Mouse (Mus musculus): ENCODE data around the gene Ccdc117.
"Not testable (repeated sequence)": the region's sequence is repeated elsewhere in the genome, so short reads cannot be mapped to it uniquely, and the experiment has no call there.

Gene Ccdc117

DNA sequence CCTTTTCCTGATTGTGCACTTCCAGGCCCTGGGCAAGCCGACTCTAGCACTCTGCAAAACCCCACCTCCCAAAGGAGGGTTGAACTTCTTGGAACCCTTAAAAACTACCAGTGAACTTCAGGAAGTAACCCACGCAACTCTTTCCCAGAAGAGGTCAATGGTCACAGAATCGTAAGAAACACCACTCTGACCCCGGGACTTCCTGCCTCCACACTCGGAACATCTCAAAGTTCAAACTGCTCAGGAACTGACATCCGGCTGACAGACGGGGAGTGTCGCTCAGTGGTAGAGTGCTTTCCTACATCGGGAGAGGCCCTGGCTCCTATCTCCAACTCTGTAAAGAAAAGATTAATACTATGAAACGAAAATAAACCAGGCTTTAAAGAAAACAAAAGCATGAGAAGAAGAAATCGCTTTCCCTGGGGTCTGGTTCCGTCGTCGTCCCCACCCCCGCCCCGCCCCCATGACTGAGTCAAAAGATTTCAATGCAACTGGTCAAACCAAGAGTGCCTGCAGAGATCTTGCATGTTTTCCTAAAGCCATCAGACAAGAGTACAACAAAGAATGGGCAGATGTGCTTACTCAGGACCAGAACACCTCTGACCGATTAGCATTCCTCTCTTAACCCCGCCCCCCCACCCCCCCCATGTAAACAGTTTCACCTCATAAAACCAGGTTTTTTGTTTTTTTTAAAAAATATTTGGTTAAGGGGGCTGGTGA lies 36.0 kb downstream of the Ccdc117 start:
- DNase-seq = peak; percentile 61

DNA sequence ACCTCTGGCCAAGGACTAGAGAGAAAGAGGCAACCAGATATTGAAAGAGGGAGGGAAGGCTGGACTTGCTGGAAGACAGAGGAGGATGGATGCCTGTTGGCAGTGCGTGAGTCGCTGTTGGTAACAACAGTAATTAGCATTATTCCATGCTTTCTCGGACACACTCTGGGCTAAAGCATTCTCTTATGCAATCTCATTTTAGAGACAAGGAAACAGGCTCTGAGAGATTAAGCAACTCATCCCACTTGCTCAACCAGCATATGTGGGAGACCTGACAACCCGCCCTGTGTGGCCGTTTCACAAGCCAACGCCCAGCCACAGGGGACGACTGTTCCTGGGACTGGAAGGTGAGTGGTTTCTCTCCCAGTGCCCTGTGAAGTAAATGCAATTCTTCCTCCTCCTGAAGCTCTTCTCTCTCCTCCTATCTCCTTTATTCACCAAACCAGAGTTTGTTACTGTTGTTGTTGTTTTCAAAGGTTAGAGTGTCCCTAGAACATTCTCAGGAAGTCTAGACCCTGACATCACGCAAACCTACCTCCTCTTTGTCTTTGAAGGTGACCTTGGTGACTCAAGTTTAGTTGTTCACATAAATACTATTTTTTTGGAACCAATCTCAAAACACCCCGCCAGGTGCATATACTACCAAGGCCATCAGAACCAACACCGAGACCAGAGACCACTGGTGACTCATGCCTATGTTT lies 39.5 kb downstream of the Ccdc117 start:
- no peak for DNase-seq

GRCm38 (mm10) chr11:5500903-5501741 lies 40.9 kb downstream of the Ccdc117 start:
- peak; percentile 61 for DNase-seq

DNA sequence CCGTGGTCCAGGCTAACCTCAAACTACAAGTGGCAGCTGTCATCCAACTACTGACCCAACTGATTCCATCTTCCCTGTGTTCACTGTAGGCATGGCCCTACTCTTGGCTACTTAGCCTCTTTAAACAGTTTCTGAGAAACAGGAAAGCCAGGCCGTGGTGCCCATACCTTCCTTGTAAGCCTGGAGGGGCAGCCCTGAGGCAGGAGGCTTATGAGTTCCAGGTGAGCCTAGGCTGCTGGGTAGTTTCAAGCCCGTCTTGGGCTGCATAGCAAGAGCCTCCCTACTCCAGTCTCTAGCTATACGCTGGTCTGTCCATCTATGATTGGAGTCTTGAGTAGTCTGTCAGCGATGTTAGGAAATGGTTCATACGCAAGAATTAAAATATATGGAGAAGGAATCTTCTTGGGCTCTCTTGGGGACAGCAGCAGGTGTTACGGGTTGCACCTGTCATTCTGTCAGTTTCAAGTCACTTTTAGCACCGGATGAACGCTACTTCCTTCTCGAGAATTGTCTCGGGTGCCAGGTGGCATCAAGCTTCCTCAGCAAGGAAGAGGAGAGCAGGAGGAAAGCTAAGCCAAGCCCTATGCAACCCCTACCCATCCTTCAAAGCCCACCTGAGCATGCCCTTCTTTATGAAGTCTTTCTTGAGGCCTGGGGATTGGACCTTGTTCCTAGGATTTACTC lies 41.9 kb downstream of the Ccdc117 start:
- DNase-seq = peak; percentile 57

- no peak for DNase-seq
Observed at GRCm38 (mm10) chr11:5498931-5499661, 42.9 kb downstream of the Ccdc117 start.

GRCm38 (mm10) chr11:5498422-5498821 lies 43.6 kb downstream of the Ccdc117 start:
- DNase-seq = no peak

DNA sequence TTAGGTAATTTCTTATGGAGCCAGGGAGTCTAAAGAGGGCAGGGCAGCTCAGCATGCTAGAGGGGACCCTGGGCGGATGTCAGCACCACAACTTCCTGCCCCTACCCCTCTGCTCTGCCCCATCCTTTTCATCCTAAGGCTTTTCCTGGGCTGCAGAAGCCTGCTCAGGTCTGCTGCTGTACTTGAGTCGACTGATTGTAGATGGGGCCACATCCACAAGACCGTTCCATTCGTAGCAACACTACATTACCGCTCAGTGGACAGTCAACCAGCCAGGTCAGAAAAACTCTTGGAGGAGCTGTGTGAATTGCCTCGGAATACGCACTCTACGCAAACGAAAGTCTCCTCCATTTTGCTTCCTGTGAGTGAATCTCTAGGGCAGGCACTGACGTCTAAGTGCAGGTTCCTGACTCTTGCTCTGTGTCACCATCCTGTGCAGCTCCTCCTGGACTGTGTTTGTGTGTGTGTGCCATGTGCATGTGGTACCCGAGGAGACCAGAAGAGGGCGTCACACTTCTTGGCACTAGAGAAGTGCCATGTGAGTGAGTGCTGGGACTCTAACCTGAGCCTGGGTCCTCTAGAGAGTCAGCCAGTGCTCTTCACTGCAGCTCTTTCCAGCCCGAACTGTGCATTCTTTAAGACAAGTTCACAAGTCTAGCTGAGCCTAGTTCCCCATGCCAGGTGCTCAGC lies 45.3 kb downstream of the Ccdc117 start:
- DNase-seq = no peak

GRCm38 (mm10) chr11:5495906-5496305 lies 46.1 kb downstream of the Ccdc117 start:
- no peak for DNase-seq

DNA sequence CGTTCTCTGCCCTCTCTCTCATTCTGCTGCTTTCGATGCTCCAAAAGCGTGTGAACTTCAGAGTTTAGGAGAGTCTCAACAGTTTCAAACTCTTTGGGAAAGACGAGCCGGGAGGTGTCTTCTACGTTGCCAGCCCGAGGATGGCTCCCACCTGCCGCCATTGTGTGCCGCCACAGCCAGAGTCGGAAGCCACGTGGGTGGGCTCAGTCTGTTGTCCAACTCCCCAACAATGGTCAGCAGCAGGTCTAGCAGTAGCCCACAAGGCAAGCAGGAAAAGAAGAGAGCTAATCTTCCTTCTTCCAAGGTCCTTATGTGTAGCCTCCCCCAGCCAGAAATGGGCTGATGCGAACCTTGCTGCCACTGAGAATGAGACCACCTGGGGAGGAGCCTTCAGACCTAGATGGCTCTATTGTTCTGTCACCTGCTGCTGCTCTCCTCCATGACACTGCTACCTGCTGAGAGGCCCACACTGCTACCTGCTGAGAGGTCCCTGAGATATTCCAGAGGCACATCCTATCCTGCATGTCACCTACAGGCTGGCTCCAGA lies 46.6 kb downstream of the Ccdc117 start:
- no peak for DNase-seq

GRCm38 (mm10) chr11:5493869-5494268 lies 48.1 kb downstream of the Ccdc117 start:
- no peak for DNase-seq

- DNase-seq = no peak
Observed at GRCm38 (mm10) chr11:5491912-5492311, 50.1 kb downstream of the Ccdc117 start.

- DNase-seq = no peak
Observed at GRCm38 (mm10) chr11:5490989-5491656, 50.9 kb downstream of the Ccdc117 start.

- DNase-seq = not testable (repeated sequence)
Observed at GRCm38 (mm10) chr11:5489433-5489832, 52.6 kb downstream of the Ccdc117 start.

GRCm38 (mm10) chr11:5485193-5486011 lies 56.6 kb downstream of the Ccdc117 start:
- DNase-seq = peak; percentile 90

GRCm38 (mm10) chr11:5482581-5482980 lies 59.4 kb downstream of the Ccdc117 start:
- DNase-seq = no peak

Measured in thymus, postnatal 4 days (tissue).